ENCODE assay signal across 18 mouse cellular contexts in the genomic region with DNA sequence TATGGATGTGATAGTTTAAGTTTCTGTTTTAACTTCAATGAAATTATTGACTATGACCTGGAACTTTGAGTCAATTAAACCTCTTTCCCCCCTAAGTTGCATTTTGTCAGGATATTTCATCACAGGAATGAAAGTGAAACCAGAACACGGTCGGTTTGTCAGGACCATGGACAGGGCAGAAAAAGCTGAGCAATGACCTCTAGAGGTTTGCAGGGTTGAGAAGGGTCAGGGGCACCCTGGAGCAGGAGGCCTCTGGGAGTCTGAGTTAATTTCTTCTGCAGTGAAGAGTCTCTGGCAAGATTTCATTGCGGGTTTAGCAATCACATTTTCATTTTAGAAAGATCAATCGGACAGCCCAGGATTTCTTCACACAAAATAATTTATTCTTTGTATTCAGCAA.
DNase-seq lines count a peak whose midpoint lies in the region; ATAC-seq lines count a peak whose summit lies in the region.
"Had no signal": no experiment of that assay in that cellular context is flagged by ENCODE, and none has a peak within 500 bp of the region (broad histone marks: within the 10 kb centered on the region; RNA-seq: fewer than 3 reads in every experiment).

No protein-coding gene starts in this region.

- no peak overlapping the region for H3K4me2 ChIP-seq in kidney, embryonic 15.5 days
- no peak overlapping the region for H3K4me2 ChIP-seq in forebrain, embryonic 16.5 days (ENCODE audit: low read length)
- H3K4me2 ChIP-seq: embryonic facial prominence, embryonic 12.5 days; hindbrain, embryonic 15.5 days; liver, embryonic 11.5 days; lung, embryonic 15.5 days; midbrain, embryonic 12.5 days had no signal

- H3K27ac ChIP-seq in kidney, embryonic 15.5 days = no peak overlapping the region
- no peak overlapping the region for H3K27ac ChIP-seq in forebrain, embryonic 16.5 days (ENCODE audit: low read length)
- H3K27ac ChIP-seq: embryonic facial prominence, embryonic 12.5 days; hindbrain, embryonic 15.5 days; lung, embryonic 15.5 days; macrophage; midbrain, embryonic 12.5 days had no signal

- H3K4me3 ChIP-seq in kidney, embryonic 15.5 days (replicated peaks) = no peak overlapping the region
- H3K4me3 ChIP-seq in forebrain, embryonic 16.5 days (replicated peaks; ENCODE audit: low read length) = no peak overlapping the region
- H3K4me3 ChIP-seq: embryonic facial prominence, embryonic 12.5 days; hindbrain, embryonic 15.5 days; lung, embryonic 15.5 days; midbrain, embryonic 12.5 days had no signal

- 50% methylated on average over 4 of the region's 4 CpGs for WGBS in kidney, embryonic 15.5 days
- WGBS in forebrain, embryonic 16.5 days = 66% methylated on average over 4 of the region's 4 CpGs

- ATAC-seq in kidney, embryonic 15.5 days (replicated peaks; ENCODE audit: low FRiP score) = no peak
- no peak for ATAC-seq in forebrain, embryonic 16.5 days
- ATAC-seq: forebrain, postnatal 0 days had no signal

- H3K9me3 ChIP-seq in kidney, embryonic 15.5 days (replicated peaks) = no peaks in the 10 kb centered on the region
- H3K9me3 ChIP-seq in forebrain, embryonic 16.5 days (ENCODE audit: control insufficient read depth, low read length) = no peaks in the 10 kb centered on the region
- H3K9me3 ChIP-seq: embryonic facial prominence, embryonic 12.5 days; hindbrain, embryonic 15.5 days; lung, embryonic 15.5 days; midbrain, embryonic 12.5 days had no signal

- DNase-seq in kidney, postnatal 10 days = peak; percentile 14
- DNase-seq in adrenal gland, adult 8-10 months = peak; percentile 56
- peak; percentile 27 for DNase-seq in adrenal gland, postnatal 25 days
- DNase-seq in forelimb bud, embryonic 11.5 days (ENCODE audit: low read depth, low spot score) = peak; percentile 8
- DNase-seq in heart, postnatal 14 days = no peak
- DNase-seq: cerebellum, adult 9-11 months; forebrain, postnatal 0 days; gastrocnemius, postnatal 10 days; kidney, adult 18-20 months had no signal

- H3K9ac ChIP-seq in kidney, embryonic 15.5 days = no peak overlapping the region
- H3K9ac ChIP-seq in forebrain, embryonic 16.5 days (replicated peaks; ENCODE audit: low read depth, low read length) = no peak overlapping the region
- H3K9ac ChIP-seq: embryonic facial prominence, embryonic 12.5 days; forebrain, postnatal 0 days; hindbrain, embryonic 15.5 days; lung, embryonic 15.5 days; midbrain, embryonic 12.5 days had no signal

- H3K27me3 ChIP-seq in kidney, embryonic 15.5 days = no peaks in the 10 kb centered on the region
- H3K27me3 ChIP-seq in forebrain, embryonic 16.5 days (replicated peaks; ENCODE audit: control insufficient read depth, insufficient read depth, low read length) = no peaks in the 10 kb centered on the region
- H3K27me3 ChIP-seq: embryonic facial prominence, embryonic 12.5 days; hindbrain, embryonic 15.5 days; lung, embryonic 15.5 days; midbrain, embryonic 12.5 days had no signal

- no peaks in the 10 kb centered on the region for H3K36me3 ChIP-seq in kidney, embryonic 15.5 days
- H3K36me3 ChIP-seq in forebrain, embryonic 16.5 days (ENCODE audit: control insufficient read depth, insufficient read depth) = no peaks in the 10 kb centered on the region
- H3K36me3 ChIP-seq: embryonic facial prominence, embryonic 12.5 days; G1E; hindbrain, embryonic 15.5 days; lung, embryonic 15.5 days; midbrain, embryonic 12.5 days had no signal

- intact Hi-C loops in heart, postnatal 14 days (cut with DNase I) = no loop called here

- no peaks in the 10 kb centered on the region for H3K4me1 ChIP-seq in kidney, embryonic 15.5 days
- no peaks in the 10 kb centered on the region for H3K4me1 ChIP-seq in forebrain, embryonic 16.5 days (replicated peaks; ENCODE audit: control insufficient read depth, insufficient read depth, low read length)
- H3K4me1 ChIP-seq: embryonic facial prominence, embryonic 12.5 days; hindbrain, embryonic 15.5 days; lung, embryonic 15.5 days; midbrain, embryonic 12.5 days had no signal

Comparison
In these comparisons a context has a peak if more than half of its experiments do, and no peak if none do; other contexts are left out.
1. DNase-seq: peak in kidney, postnatal 10 days (single experiment), adrenal gland, adult 8-10 months (single experiment), adrenal gland, postnatal 25 days (single experiment) and forelimb bud, embryonic 11.5 days (single experiment); none in heart, postnatal 14 days (0 of 2).